Mouse (Mus musculus) G1E (cell line): ENCODE results near the gene Etl4. TPM values are rescaled to one million over a fixed set of nuclear protein-coding genes. Genes with fewer than 3 reads are reported as not detected.

Source experiments
- ATAC-seq: 2 replicates; pipeline ENCODE4 v1.8.0; 2016; ENCODE audit warnings: mild to moderate bottlenecking; ENCODE audit not compliant: insufficient number of reproducible peaks, poor library complexity, low FRiP score, severe bottlenecking; ENCODE audit errors: extremely low read depth
- DNase-seq: peaks from one replicate; pipeline ENCODE4 v3.0.0; 2012; ENCODE audit warnings: low spot score
- H3K27me3 ChIP-seq: 2 replicates; pipeline ENCODE4 v1.6.1; 2012; ENCODE audit warnings: mild to moderate bottlenecking, low read length, inconsistent platforms; ENCODE audit not compliant: insufficient read depth
- H3K36me3 ChIP-seq: replicated peaks from 2 replicates; pipeline ENCODE3; 2012; ENCODE audit warnings: mild to moderate bottlenecking, inconsistent platforms
- H3K4me1 ChIP-seq: 2 replicates; pipeline ENCODE4 v1.6.1; 2012; ENCODE audit warnings: low read depth, low read length, inconsistent platforms, mixed read lengths; ENCODE audit not compliant: insufficient read depth
- H3K4me3 ChIP-seq: 2 replicates; pipeline ENCODE4 v1.5.1; 2012; ENCODE audit warnings: low read depth, mild to moderate bottlenecking, inconsistent platforms, low read length, moderate library complexity, mixed read lengths
- H3K9me3 ChIP-seq: replicated peaks from 2 replicates; pipeline ENCODE4 v1.6.1; 2012; ENCODE audit warnings: inconsistent platforms
- CTCF ChIP-seq: IDR thresholded peaks from 2 replicates; pipeline ENCODE4 v1.5.1; 2012; ENCODE audit warnings: low read depth, low read length, inconsistent platforms, mixed read lengths
- GATA1 ChIP-seq: IDR thresholded peaks from 2 replicates; pipeline ENCODE4 v1.6.1; 2012; ENCODE audit warnings: borderline replicate concordance, low read length, inconsistent platforms, mixed read lengths
- GATA2 ChIP-seq: IDR thresholded peaks from 2 replicates; pipeline ENCODE4 v1.6.1; 2012; ENCODE audit warnings: low read depth, low read length, inconsistent platforms, borderline replicate concordance
- POLR2AphosphoS5 ChIP-seq: IDR thresholded peaks from 2 replicates; pipeline ENCODE4 v1.6.1; 2012; ENCODE audit warnings: low read depth, low read length, inconsistent platforms; ENCODE audit not compliant: insufficient replicate concordance
- TAL1 ChIP-seq: conservative IDR thresholded peaks from 2 replicates; pipeline ENCODE4 v1.6.1; 2012; ENCODE audit warnings: low read depth, low read length, inconsistent platforms, mixed read lengths
- polyA plus RNA-seq: library from polyadenylated mRNA; stranded (reverse); fragments of >175 nt; gene quantifications from 2 replicates; pipeline ENCODE4 v1.2.3, GENCODE M21; 2012
- total RNA-seq, 2 experiments: library from RNA; stranded (forward) in 1 of 2; stranded (reverse) in 1 of 2; fragments of 200-1000 nt in 1 of 2; fragments of >200 nt in 1 of 2; fragmentation: Nextera tagmentation in 1 of 2; gene quantifications; 2 replicates each; pipeline ENCODE4 v1.2.3; 2014 to 2017

The Etl4 gene
- total and polyA plus RNA-seq, 3 experiments, result 0.44 TPM; not detected in 2

DNA sequence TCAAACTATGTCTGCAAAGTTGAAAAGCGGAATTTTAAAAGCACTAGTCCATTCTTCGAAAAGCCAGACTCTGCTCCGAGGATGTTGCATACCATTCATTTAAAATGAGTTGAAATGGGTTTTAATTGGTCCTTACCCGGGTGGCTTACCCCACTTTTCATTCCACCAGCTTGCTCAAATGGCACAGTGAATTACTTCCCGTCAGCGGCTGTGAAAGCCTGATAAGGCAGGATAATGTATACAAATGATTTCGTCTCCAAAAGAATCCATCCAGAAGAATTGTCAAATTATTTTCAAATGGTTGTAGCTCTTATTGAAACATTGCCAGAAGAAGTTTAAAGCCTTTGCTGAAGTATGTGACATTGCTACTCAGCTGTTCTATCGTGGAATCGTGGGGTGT is 162.8 kb downstream of the Etl4 start:
- H3K9me3 ChIP-seq, result no peaks in the 10 kb centered on the region

DNA sequence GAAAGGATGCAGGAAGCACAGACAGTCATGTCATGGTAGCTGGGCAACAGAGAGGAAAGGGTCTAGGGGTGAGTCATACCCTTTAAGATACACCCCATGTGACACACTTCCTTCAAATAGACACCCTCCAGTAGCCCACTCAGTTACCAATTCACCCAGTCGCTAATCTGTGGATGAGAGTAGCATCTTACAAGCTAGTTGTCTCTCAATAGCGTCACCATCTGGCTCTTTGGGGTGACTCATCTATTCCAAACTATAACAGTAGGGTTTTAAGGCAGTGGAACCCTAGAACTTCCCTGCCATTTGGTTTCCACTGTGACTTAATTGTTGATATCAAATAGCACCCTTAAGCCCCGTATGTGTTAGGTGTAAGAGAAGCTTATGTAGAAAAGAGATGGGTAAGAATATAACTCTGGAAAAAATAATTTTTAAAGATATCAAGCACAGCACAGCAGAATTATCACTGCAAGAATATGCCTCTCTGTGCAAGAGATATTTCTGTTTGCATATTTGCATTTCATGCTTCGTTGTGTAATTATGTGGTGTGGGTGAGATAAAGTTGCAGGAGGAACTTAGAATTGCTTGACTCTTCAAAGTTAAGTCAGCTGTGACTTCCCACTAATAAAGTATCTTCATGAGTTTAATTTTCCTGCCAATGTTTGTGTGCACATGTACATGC is 166.7 kb downstream of the Etl4 start:
- Histone ChIP-seq H3K4me3 (no peak overlapping the region), H3K9me3 (no peaks in the 10 kb centered on the region), H3K4me1 (no peaks in the 10 kb centered on the region), H3K27me3 (0 out of 2 replicates have a peak, but pooled peaks cover 3% of the 10 kb centered on the region), H3K36me3 (no peaks in the 10 kb centered on the region)
- TF ChIP-seq GATA2, result no peak
- TF ChIP-seq GATA1, result no peak
- no peak for TF ChIP-seq POLR2AphosphoS5
- no peak for TF ChIP-seq TAL1
- TF ChIP-seq CTCF, result no peak
- DNase-seq (no peak), ATAC-seq (no peak)

More for the DNA sequence above, 162.8 kb downstream of the Etl4 start:
- H3K36me3 ChIP-seq, result no peaks in the 10 kb centered on the region
- ATAC-seq (no peak), DNase-seq (no peak)
- no peak overlapping the region for H3K4me3 ChIP-seq
- no peaks in the 10 kb centered on the region for H3K4me1 ChIP-seq
- H3K27me3 ChIP-seq, result no peaks in the 10 kb centered on the region
- TF ChIP-seq POLR2AphosphoS5, result no peak
- TF ChIP-seq TAL1, result no peak
- TF ChIP-seq GATA2, result no peak
- no peak for TF ChIP-seq CTCF
- no peak for TF ChIP-seq GATA1

DNA sequence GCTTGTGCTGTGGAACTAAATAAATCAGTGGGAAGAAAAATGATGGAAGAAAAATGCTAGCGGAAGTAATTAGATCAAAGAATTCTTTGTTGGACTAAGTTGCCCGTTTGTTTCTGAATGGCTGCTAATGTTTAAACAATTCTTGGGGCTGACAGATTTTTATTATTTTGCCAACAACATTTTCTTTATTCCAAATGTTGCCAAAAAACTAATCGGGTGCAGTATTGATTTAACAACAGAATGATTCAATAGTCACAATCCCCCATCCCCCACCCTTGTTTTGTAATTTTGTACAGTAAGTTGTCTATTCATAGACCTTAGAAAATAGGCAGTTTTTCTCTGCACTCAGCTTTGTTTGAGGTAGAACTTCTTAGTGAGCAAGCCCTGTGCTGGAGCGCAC is 175.2 kb downstream of the Etl4 start:
- no peak overlapping the region for H3K4me3 ChIP-seq
- no peaks in the 10 kb centered on the region for H3K4me1 ChIP-seq
- DNase-seq (no peak), ATAC-seq (no peak)
- H3K27me3 ChIP-seq, result 0 out of 2 replicates have a peak, but pooled peaks cover 2% of the 10 kb centered on the region
- no peak for TF ChIP-seq POLR2AphosphoS5
- no peak for TF ChIP-seq TAL1
- TF ChIP-seq CTCF, result no peak
- no peak for TF ChIP-seq GATA2
- no peak for TF ChIP-seq GATA1
- no peaks in the 10 kb centered on the region for H3K9me3 ChIP-seq
- no peaks in the 10 kb centered on the region for H3K36me3 ChIP-seq

DNA sequence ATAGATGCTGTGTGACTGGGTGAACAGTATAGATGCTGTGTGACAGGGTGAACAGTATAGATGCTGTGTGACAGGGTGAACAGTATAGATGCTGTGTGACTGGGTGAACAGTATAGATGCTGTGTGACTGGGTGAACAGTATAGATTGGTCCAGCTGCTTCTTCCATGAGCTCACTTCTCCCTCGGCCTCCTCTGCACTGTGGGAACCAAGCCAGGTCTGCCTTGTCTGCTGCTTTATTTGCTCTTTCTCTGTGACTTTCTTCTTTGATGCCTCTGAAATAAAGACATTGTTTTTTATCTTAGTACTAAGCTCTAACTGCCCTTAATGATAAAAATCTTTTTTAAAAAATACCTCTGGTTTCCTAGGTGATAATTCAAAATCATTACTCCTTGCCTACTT is 195.9 kb downstream of the Etl4 start:
- H3K4me3 ChIP-seq, result no peak overlapping the region
- H3K4me1 ChIP-seq, result no peaks in the 10 kb centered on the region
- ATAC-seq (no peak), DNase-seq (no peak)
- TF ChIP-seq TAL1 (no peak), GATA2 (no peak), GATA1 (no peak), CTCF (no peak), POLR2AphosphoS5 (no peak)
- no peaks in the 10 kb centered on the region for H3K36me3 ChIP-seq
- H3K27me3 ChIP-seq, result no peaks in the 10 kb centered on the region
- no peaks in the 10 kb centered on the region for H3K9me3 ChIP-seq

DNA sequence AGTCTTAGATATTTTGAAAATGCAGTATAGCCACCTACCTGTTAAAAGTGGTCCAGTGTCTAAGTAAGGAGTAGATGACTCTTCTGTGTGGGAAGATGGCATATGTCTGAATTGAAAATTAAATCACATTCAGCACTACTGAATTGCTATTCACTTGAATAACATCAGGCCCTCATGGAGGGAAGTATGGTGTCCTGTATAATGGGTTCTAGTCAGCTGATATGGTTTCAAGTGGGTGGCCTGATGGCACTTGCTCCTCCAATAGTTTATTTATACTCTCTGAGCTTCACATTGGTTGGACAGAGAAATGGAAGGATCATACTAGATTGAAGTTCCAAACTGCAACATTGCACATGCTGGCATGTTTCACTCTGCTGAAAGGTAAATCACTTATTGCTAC is 202.1 kb downstream of the Etl4 start:
- ATAC-seq, result no peak
- Histone ChIP-seq H3K27me3 (no peaks in the 10 kb centered on the region), H3K4me1 (no peaks in the 10 kb centered on the region), H3K4me3 (no peak overlapping the region), H3K36me3 (no peaks in the 10 kb centered on the region), H3K9me3 (no peaks in the 10 kb centered on the region)
- DNase-seq, result no peak
- TF ChIP-seq POLR2AphosphoS5, result no peak
- no peak for TF ChIP-seq GATA1
- TF ChIP-seq TAL1, result no peak
- TF ChIP-seq CTCF, result no peak
- TF ChIP-seq GATA2, result no peak

DNA sequence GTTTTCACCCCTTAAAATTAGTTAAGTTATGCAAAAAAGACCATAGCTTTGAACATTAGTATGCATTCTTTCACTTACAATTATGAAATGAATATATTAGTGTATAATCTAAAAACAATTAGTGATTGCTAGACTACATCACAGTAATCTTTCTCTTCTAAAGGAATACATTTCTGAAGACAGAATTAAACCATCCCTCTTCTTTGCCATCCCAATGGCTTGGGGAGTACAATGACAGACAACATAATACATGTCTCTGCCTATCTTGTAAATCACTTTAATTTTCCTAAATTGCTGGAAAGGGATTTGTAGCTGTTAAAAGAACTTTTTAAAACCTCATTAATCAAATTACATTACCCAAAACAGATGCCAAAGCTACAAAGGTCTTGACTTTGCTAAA is 216.3 kb downstream of the Etl4 start:
- no peak for DNase-seq
- no peaks in the 10 kb centered on the region for H3K36me3 ChIP-seq
- TF ChIP-seq GATA1, result no peak
- H3K4me3 ChIP-seq, result no peak overlapping the region
- H3K4me1 ChIP-seq, result no peaks in the 10 kb centered on the region
- no peaks in the 10 kb centered on the region for H3K27me3 ChIP-seq
- no peaks in the 10 kb centered on the region for H3K9me3 ChIP-seq
- no peak for ATAC-seq
